Comparison of ENCODE assay signal across 8 mouse cellular contexts in the genomic region with DNA sequence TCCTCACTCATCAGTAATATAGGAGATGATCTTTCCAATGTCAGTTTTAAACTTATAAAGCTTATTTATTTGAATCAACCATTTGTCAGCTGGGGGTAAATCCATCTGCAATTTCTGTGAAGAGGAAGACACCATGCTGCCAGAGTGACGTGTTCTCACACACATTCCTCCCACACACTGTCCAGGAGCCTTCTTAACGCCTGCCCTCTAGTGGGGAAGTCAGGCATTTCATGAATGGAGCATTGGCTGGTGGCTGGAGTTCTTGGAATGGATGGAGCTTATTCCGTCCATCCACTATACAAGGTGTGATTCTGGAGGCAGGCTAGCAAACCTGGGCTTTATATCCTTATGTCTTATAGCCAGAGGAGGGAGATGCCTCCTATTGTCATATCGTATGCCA. TPM values are rescaled to one million over a fixed set of nuclear protein-coding genes. Genes with fewer than 3 reads are reported as not detected.
A peak's percentile ranks its signal among the peaks of the same experiment; 100 is the strongest.
DNase-seq lines count a peak whose midpoint lies in the region; ATAC-seq and TF ChIP-seq lines count a peak whose summit lies in the region.

No protein-coding gene starts in this region.

- no peak overlapping the region for H3K27ac ChIP-seq in intestine, postnatal 0 days (ENCODE audit: low read depth, low read length)
- H3K27ac ChIP-seq in intestine, embryonic 15.5 days = no peak overlapping the region
- H3K27ac ChIP-seq in bone marrow, adult 2 months (ENCODE audit: control insufficient read depth, insufficient read depth, low read depth, low read length, poor library complexity) = no peak overlapping the region
- H3K27ac ChIP-seq in embryonic facial prominence, embryonic 13.5 days = no peak overlapping the region
- no peak overlapping the region for H3K27ac ChIP-seq in heart, embryonic 12.5 days (ENCODE audit: poor library complexity, severe bottlenecking)
- no peak overlapping the region for H3K27ac ChIP-seq in small intestine, adult 2 months (ENCODE audit: insufficient read depth, low read depth, low read length)

- no peaks in the 10 kb centered on the region for H3K27me3 ChIP-seq in intestine, postnatal 0 days (replicated peaks; ENCODE audit: control insufficient read depth, insufficient read depth, low read length)
- H3K27me3 ChIP-seq in intestine, embryonic 15.5 days (replicated peaks) = no peaks in the 10 kb centered on the region
- no peaks in the 10 kb centered on the region for H3K27me3 ChIP-seq in embryonic facial prominence, embryonic 13.5 days
- no peaks in the 10 kb centered on the region for H3K27me3 ChIP-seq in heart, embryonic 12.5 days (replicated peaks)
- H3K27me3 ChIP-seq in small intestine, adult 2 months (ENCODE audit: control insufficient read depth, insufficient read depth, low read length) = no peaks in the 10 kb centered on the region

- H3K36me3 ChIP-seq in intestine, postnatal 0 days (ENCODE audit: control insufficient read depth, insufficient read depth) = peaks cover 47% of the 10 kb centered on the region
- H3K36me3 ChIP-seq in intestine, embryonic 15.5 days = peaks cover 14% of the 10 kb centered on the region
- peaks cover 86% of the 10 kb centered on the region for H3K36me3 ChIP-seq in embryonic facial prominence, embryonic 13.5 days
- H3K36me3 ChIP-seq in heart, embryonic 12.5 days = peaks cover 81% of the 10 kb centered on the region
- peaks cover 40% of the 10 kb centered on the region for H3K36me3 ChIP-seq in small intestine, adult 2 months (ENCODE audit: control insufficient read depth, insufficient read depth, low read length)

- TF ChIP-seq POLR2A in bone marrow, adult 2 months (IDR thresholded peaks at IDR 0.05; ENCODE audit: borderline replicate concordance, control insufficient read depth, low read depth, low read length) = no peak
- no peak for TF ChIP-seq POLR2A in small intestine, adult 2 months (IDR thresholded peaks at IDR 0.05; ENCODE audit: low read depth, low read length)

- ATAC-seq in intestine, postnatal 0 days = peak; percentile 41; the same call in 1 of the 2 replicates
- ATAC-seq in intestine, embryonic 15.5 days = no peak
- peak; percentile 56; the same call in 1 of the 2 replicates for ATAC-seq in embryonic facial prominence, embryonic 13.5 days (ENCODE audit: insufficient number of reproducible peaks, insufficient read depth, low FRiP score, low TSS enrichment, low read depth)
- 0 out of 2 replicates have a peak, but pooled peaks have one; percentile 72 for ATAC-seq in heart, embryonic 12.5 days (ENCODE audit: insufficient number of reproducible peaks, low FRiP score)
- peak; percentile 90 for ATAC-seq in megakaryocyte progenitor cell, adult 5-6 weeks (replicated peaks; ENCODE audit: poor library complexity)

- H3K9me3 ChIP-seq in intestine, postnatal 0 days (ENCODE audit: control insufficient read depth) = no peaks in the 10 kb centered on the region
- no peaks in the 10 kb centered on the region for H3K9me3 ChIP-seq in intestine, embryonic 15.5 days
- no peaks in the 10 kb centered on the region for H3K9me3 ChIP-seq in embryonic facial prominence, embryonic 13.5 days
- no peaks in the 10 kb centered on the region for H3K9me3 ChIP-seq in heart, embryonic 12.5 days (replicated peaks)

- H3K4me3 ChIP-seq in intestine, postnatal 0 days (ENCODE audit: low read depth, low read length) = no peak overlapping the region
- H3K4me3 ChIP-seq in intestine, embryonic 15.5 days (replicated peaks) = no peak overlapping the region
- no peak overlapping the region for H3K4me3 ChIP-seq in bone marrow, adult 2 months (replicated peaks; ENCODE audit: control insufficient read depth, low read depth, low read length)
- no peak overlapping the region for H3K4me3 ChIP-seq in embryonic facial prominence, embryonic 13.5 days
- no peak overlapping the region for H3K4me3 ChIP-seq in heart, embryonic 12.5 days
- H3K4me3 ChIP-seq in small intestine, adult 2 months (ENCODE audit: low read depth, low read length) = no peak overlapping the region

- H3K4me2 ChIP-seq in intestine, postnatal 0 days (replicated peaks; ENCODE audit: low read depth) = no peak overlapping the region
- no peak overlapping the region for H3K4me2 ChIP-seq in intestine, embryonic 15.5 days (replicated peaks)
- H3K4me2 ChIP-seq in embryonic facial prominence, embryonic 13.5 days = no peak overlapping the region
- H3K4me2 ChIP-seq in heart, embryonic 12.5 days = no peak overlapping the region

- TF ChIP-seq CTCF in intestine, postnatal 0 days (IDR thresholded peaks at IDR 0.05; ENCODE audit: low read depth) = peak; percentile 94
- TF ChIP-seq CTCF in bone marrow, adult 2 months (IDR thresholded peaks at IDR 0.05; ENCODE audit: control insufficient read depth, insufficient read depth, low read length) = peak; percentile 85
- peak; percentile 76; the same call in 1 of the 2 replicates for TF ChIP-seq CTCF in small intestine, adult 2 months (IDR thresholded peaks at IDR 0.05; ENCODE audit: extremely low read depth, insufficient read length, insufficient replicate concordance, low read depth, low read length)

- DNase-seq in layer of hippocampus, postnatal 25 days (ENCODE audit: extremely low spot score in 1 of 2, low spot score in 1 of 2) = peak; percentile 80 to 90

- 33% methylated on average over 4 of the region's 4 CpGs for WGBS in intestine, postnatal 0 days
- 31% methylated on average over 4 of the region's 4 CpGs for WGBS in intestine, embryonic 15.5 days
- WGBS in bone marrow, adult 2 months = 43% methylated on average over 4 of the region's 4 CpGs
- 30% methylated on average over 4 of the region's 4 CpGs for WGBS in embryonic facial prominence, embryonic 13.5 days
- 20% methylated on average over 4 of the region's 4 CpGs for WGBS in heart, embryonic 12.5 days
- 45% methylated on average over 4 of the region's 4 CpGs for WGBS in small intestine, adult 2 months

- no peaks in the 10 kb centered on the region for H3K4me1 ChIP-seq in intestine, postnatal 0 days (replicated peaks; ENCODE audit: control insufficient read depth, insufficient read depth, low read length)
- no peaks in the 10 kb centered on the region for H3K4me1 ChIP-seq in intestine, embryonic 15.5 days (replicated peaks)
- no peaks in the 10 kb centered on the region for H3K4me1 ChIP-seq in bone marrow, adult 2 months (ENCODE audit: control insufficient read depth, insufficient read depth, low read length)
- no peaks in the 10 kb centered on the region for H3K4me1 ChIP-seq in embryonic facial prominence, embryonic 13.5 days
- H3K4me1 ChIP-seq in heart, embryonic 12.5 days (replicated peaks) = peaks cover 2% of the 10 kb centered on the region; the same call in 1 of the 2 replicates
- no peaks in the 10 kb centered on the region for H3K4me1 ChIP-seq in small intestine, adult 2 months (ENCODE audit: control insufficient read depth, insufficient read depth, insufficient read length, low read length)

- H3K9ac ChIP-seq in intestine, postnatal 0 days (ENCODE audit: low read depth, low read length) = no peak overlapping the region
- H3K9ac ChIP-seq in intestine, embryonic 15.5 days = no peak overlapping the region
- H3K9ac ChIP-seq in embryonic facial prominence, embryonic 13.5 days = no peak overlapping the region
- H3K9ac ChIP-seq in heart, embryonic 12.5 days = no peak overlapping the region

RNA-seq across cellular contexts. Expression of a gene that starts 37.0 kb away (rescaled TPM):
- polyA plus RNA-seq in intestine, postnatal 0 days (2015; fragmentation: Nextera tagmentation; extraction: Ambion mirVana) = 15.9 and 17.7 TPM in 2 replicates
- 24.4 and 28.9 TPM in 2 replicates for polyA plus RNA-seq in intestine, embryonic 15.5 days (2015; fragmentation: Nextera tagmentation; extraction: Ambion mirVana)
- 12.4 and 29.0 TPM in 2 replicates for polyA plus RNA-seq in bone marrow, adult 2 months (2011; ENCODE audit: insufficient read depth, insufficient read length, low replicate concordance, missing spikeins)
- polyA plus RNA-seq in embryonic facial prominence, embryonic 13.5 days (2015; fragmentation: Nextera tagmentation; extraction: Ambion mirVana) = 24.2 and 28.9 TPM in 2 replicates
- polyA plus RNA-seq in heart, embryonic 12.5 days (2016; fragmentation: Nextera tagmentation; extraction: Ambion mirVana) = 20.0 and 23.4 TPM in 2 replicates
- 10 to 100 TPM; 80.6 to 82.4 TPM for total RNA-seq in layer of hippocampus, postnatal 25 days (2021)
- 16.4 and 17.7 TPM in 2 replicates for total RNA-seq in megakaryocyte progenitor cell, adult 5-6 weeks (2015)
- total RNA-seq in megakaryocyte progenitor cell, adult 5-6 weeks (2017) = 24.4 and 25.7 TPM in 2 replicates
- polyA plus RNA-seq in small intestine, adult 2 months (2012; rRNA removed) = 4.6 and 7.8 TPM in 2 replicates
